Mouse (Mus musculus): ENCODE data around the gene Rap1gap2. TPM values are rescaled to one million over a fixed set of nuclear protein-coding genes. Genes with fewer than 3 reads are reported as not detected.

Gene Rap1gap2
- total RNA-seq, 2 experiments from 2014 or later, result 0.82 to 3.2 TPM

DNA sequence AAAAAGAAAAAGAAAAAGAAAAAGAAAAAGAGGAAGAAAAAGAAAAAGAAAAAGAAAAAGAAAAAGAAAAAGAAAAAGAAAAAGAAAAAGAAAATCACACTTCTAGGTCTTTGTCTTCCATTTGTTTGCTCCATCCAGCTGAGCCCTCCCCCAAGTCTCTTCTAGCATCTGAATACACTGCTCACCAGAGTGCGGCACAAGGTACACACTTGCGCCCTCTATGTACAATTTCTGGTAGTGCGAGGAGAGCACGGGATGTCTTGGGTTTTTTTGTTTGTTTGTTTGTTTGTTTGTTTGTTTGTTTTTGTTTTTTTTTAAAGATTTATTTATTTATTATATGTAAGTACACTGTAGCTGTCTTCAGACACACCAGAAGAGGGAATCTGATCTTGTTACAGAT, 29.4 kb downstream of the Rap1gap2 start:
- ATAC-seq (replicated peaks; ENCODE audit: poor library complexity, severe bottlenecking), result peak; percentile 33; the same call in 1 of the 2 replicates

DNA sequence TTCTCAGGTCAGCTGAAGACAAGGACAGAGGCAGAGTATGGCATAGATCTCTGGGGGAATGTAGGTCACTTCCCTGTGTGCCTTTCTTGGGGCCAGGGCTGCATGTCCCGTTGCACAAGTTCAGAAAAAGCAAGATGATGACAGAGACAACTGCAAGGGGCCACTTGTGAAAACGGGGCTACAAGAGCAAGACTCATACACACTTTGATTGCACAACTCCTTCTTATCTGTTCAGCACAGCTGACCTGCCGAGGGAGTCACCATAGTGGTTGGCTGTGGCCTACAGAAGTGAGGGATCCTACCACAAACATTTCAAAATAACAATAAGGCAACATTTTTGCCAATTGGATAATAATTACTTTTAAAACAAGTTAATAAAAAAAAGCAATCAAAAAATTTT, 33.6 kb downstream of the Rap1gap2 start:
- ATAC-seq (replicated peaks; ENCODE audit: poor library complexity, severe bottlenecking), result peak; percentile 63

DNA sequence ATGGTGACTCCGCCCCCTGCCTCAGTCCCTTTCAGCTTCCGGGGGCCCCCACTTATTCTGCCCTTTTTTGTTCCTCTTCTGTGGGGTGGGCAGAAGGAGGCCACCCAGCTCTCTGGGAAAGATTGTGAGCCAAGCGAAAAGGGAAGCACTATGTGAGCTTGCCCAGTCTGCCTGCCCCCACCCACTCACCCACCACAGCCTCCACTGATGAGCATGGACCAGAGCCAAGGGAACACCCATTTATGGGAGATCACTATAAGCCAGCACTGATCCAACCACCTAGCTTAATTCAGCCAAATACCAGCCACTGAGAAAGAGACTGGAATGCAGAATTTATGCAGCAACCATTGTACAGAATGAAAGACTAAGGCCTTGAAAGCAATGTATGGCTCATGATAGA, 34.8 kb downstream of the Rap1gap2 start:
- peak; percentile 71 for ATAC-seq (replicated peaks; ENCODE audit: poor library complexity, severe bottlenecking)

GRCm38 (mm10) chr11:74574768-74575434, 35.8 kb downstream of the Rap1gap2 start:
- ATAC-seq (replicated peaks; ENCODE audit: poor library complexity, severe bottlenecking), result no peak

DNA sequence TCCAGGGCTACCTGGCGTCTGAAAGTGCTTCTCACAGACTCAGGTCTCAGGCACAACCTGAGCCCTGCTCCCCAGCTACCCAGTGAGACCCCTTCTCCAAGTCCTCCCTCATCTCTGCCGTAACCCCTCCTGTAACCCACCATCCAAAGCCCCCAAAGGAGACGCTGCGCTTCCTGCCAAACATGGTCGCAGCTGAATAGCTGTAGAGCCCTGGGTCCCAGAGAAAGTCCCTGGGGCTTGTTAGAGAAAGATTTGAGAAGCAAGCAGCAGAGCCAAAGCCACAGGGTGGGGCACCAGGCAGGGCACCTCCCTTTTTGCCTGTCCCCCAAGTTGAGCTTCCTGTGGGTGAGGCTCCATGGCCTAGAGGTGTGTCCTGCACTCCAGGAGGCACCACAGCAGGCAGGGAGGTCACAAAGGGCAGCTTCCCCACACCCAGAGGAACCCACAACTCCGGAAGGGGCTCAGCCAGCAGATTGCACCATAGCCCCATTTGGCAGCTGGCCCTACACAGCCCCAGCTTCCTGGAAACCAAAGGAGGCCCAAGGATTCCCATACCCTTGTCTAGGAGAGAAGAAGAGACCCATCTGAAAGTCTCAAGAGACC, 38.2 kb downstream of the Rap1gap2 start:
- peak; percentile 76 for ATAC-seq (replicated peaks; ENCODE audit: poor library complexity, severe bottlenecking)

DNA sequence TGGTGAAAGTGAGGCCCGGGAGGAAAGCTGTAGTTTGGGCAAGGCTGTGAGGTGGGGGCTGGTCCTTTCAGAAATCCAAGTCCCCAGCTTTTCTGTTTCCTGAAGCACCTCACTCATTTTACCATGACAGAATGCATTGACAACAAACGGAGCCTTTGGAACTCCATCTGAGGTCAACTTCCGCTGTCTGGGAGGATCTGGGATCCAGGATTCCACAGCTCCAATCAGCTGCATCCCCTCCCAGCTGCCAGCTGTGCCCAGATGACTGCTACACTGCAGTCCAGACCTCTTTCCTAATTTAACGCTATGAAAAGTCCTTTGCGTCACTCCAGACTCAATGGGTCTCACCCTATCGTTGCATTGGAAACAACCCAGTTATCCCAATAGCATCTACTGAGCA, 41.0 kb downstream of the Rap1gap2 start:
- no peak for ATAC-seq (replicated peaks; ENCODE audit: poor library complexity, severe bottlenecking)

- no peak for ATAC-seq (replicated peaks; ENCODE audit: poor library complexity, severe bottlenecking)
Measured at GRCm38 (mm10) chr11:74568463-74568862, 42.3 kb downstream of the Rap1gap2 start.

DNA sequence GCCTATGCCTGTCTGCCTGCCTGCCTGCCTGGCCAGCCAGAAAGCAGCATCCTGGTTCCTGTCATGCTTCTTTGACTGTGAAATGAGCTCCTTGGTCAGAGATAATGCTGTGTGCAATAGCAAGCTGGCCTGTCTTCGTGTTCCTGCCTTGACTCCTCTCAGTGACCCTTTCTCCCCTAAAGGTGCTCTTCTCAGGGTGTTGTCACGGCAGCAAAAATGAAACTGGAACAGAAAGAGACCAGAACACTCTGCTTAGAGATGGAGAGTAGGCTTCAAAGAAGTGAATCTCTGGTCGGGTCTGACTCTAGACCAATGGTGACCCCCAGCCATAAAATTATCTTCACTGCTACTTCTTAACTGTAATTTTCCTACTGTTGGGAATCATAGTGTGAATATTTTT, 42.7 kb downstream of the Rap1gap2 start:
- no peak for ATAC-seq (replicated peaks; ENCODE audit: poor library complexity, severe bottlenecking)

- ATAC-seq (replicated peaks; ENCODE audit: poor library complexity, severe bottlenecking), result no peak
Measured at GRCm38 (mm10) chr11:74566326-74566874, 44.3 kb downstream of the Rap1gap2 start.

DNA sequence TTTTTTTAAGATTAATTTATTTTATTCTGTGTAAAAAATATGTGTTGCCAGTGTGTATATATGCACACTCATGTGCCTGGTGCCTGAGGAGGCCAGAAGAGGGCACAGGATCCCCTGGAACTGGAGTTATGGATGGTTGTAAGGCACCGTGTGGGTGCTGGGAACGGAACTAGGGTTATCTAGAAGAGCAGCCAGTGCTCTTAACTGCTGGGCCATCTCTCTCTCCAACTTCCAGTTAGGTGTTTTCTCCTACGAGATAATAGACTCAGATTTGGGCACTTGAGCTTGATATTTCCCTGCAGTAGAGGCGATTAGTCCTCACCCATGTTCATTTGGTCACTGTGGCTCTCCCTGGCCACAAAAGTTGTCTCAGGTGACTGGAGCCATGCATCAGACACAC, 49.3 kb downstream of the Rap1gap2 start:
- ATAC-seq (replicated peaks; ENCODE audit: poor library complexity, severe bottlenecking), result no peak

GRCm38 (mm10) chr11:74560600-74561227, 50.0 kb downstream of the Rap1gap2 start:
- ATAC-seq (replicated peaks; ENCODE audit: poor library complexity, severe bottlenecking), result peak; percentile 29

- ATAC-seq (replicated peaks; ENCODE audit: poor library complexity, severe bottlenecking), result no peak
Measured at GRCm38 (mm10) chr11:74559793-74560433, 50.8 kb downstream of the Rap1gap2 start.

GRCm38 (mm10) chr11:74558933-74559332, 51.8 kb downstream of the Rap1gap2 start:
- ATAC-seq (replicated peaks; ENCODE audit: poor library complexity, severe bottlenecking), result no peak

DNA sequence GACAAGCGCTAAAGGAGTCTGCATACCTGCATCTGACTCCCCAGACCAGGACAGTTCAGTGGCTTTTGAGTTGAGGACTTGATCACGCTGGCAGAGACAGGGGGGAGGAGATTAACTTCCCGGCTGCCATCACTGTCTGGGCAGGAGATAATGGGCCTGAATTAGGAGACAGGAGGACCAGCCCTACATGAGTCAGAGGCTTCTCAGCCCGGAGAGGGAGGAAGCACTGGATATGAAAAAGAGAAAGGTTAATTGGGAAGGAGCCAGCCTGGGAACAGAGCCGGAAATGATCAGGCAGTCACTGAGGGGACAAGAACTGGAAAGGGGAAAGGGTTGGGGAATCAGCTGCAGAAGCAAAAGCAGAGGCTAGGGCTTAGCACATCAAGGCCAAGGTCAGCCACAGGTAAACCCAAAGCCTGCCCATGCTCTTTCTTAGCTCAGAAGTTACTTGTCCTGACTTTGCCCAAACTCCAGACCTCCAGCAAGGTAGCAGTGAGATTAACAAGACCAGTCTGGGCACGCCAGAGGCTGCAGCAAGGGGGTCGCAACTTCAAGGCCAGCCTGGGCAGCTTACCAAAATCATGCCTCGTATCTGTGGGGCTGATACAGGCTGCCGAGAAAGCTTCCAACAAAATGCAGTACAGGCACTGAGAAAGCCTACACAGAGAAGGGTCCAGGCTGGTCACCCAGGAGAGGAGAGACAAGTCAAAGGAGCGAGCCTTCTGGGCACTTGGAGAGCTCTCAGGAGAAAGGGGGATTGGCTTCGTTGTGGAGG, 53.1 kb downstream of the Rap1gap2 start:
- no peak for ATAC-seq (replicated peaks; ENCODE audit: poor library complexity, severe bottlenecking)

- ATAC-seq (replicated peaks; ENCODE audit: poor library complexity, severe bottlenecking), result peak; percentile 57
Measured at GRCm38 (mm10) chr11:74555716-74556374, 54.9 kb downstream of the Rap1gap2 start.

DNA sequence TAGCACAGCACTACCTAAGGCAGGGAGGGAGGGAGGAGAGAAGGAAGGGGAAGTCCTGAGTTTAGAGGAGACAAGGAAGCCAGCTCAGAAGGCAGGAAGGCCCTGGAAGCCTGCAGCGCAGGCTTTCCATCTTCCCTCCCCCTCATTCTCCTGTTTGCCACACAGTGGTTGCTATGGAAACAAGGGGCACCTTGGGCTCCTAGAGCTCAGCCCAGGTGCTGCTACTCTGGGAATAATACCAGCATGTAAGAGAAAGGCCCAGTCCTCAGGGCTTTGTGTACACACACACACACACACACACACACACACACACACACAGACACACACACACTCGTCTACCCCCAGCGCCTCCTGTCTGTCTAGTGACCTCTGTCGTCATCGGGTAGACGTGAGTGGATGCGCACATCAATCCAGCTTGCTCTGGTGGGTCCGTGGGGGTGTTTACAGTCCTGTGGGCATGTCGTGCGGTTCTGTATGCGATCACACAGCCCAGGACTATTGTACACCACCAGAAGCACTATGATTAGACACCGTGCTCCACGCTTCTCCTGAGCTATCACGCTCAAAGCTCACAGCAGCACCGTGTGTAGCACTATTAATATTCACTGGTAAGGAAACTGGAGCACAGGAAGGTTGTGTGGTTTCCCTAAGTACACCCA, 55.9 kb downstream of the Rap1gap2 start:
- peak; percentile 33 for ATAC-seq (replicated peaks; ENCODE audit: poor library complexity, severe bottlenecking)

- peak; percentile 38 for ATAC-seq (replicated peaks; ENCODE audit: poor library complexity, severe bottlenecking)
Measured at GRCm38 (mm10) chr11:74551568-74551967, 59.1 kb downstream of the Rap1gap2 start.

- ATAC-seq (replicated peaks; ENCODE audit: poor library complexity, severe bottlenecking), result no peak
Measured at GRCm38 (mm10) chr11:74550615-74551102, 60.1 kb downstream of the Rap1gap2 start.

Data from granulocyte monocyte progenitor cell, adult 5-6 weeks (primary cell).